Mouse (Mus musculus): ENCODE results near the gene Rsad1. TPM values are rescaled to one million over a fixed set of nuclear protein-coding genes. Genes with fewer than 3 reads are reported as not detected.

The Rsad1 gene
- 2.9 and 4.0 TPM in 2 replicates for polyA plus RNA-seq (2015; fragmentation: Nextera tagmentation; extraction: Ambion mirVana)

DNA sequence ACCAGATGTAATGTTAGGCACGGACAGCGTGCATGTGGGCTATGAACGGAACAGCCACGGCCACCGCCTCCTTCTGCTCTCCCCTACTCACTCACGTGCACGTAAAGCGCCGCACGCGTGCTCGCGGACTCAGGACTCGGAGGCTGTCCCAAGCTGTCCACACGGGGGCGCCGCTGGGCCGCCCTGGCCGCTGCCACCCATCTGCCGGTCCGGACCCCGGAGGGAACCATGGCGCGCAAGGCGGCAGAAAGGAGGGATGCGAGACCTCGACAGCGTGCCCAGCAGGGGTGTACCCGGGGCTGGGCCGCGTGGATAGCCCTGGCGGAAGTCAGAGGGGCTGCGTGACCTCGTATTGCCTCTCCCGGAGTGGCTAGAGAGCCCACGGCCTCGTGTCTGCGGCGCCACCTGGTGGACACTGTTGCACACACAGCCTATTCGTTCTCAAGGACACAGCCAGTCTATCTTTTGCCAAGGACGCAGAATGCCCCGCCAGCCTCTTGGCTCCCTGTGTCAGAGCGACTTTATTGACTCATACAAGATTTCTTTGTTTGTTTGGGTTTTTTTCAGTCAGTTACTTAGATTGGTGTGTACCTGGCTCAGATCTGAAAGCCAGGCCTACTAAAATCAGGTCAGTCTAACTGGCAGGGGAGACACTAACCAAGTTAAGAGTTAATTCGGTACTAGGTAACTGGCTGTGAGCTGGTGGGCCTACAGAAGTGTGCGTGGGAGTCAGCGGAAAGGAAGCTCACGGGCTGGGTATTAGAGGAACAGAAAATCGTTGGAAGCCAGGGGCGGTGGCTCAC lies at the start of gene Rsad1:
Gene Rsad1, minus strand, starts transcription at position 368 of the 803 bp plus-strand sequence.

DNA sequence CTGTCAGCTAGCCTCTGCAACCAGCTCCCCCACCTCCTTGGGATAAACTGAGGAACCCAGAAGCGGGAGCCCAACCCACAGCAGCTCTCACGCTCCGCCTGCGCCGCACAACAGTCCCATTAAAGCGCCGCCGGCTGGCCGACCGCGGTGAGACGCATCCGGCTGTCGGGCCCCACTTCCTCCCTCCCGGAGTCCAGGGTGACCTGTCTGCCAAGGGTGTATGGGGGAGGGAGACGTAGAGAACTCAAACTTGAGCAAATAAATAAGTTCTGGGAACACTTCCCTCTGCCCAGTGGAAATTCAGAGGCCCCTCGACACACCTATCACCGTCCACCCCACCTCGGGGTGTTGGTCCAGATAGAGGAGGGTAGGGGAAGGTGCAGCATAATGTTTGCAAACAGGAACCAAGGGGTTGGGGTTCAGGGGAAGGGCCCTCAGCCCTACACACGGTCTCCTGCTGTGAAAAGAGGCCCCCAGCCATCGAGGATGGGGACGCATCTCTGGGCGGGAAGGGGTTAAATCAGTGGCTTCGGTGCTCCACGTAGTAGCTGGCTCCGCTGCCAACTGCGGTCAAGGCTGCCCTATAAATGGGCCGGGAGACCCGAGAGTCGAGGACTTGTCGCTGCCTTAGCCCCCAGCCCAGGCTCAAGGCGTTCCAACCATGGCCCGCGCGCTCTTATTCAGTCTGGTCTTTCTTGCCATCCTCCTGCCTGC lies 15.5 kb upstream of the Rsad1 start, which contains the start of gene Chad:
Gene Chad, plus strand, starts transcription at position 611 of the 714 bp plus-strand sequence.

DNA sequence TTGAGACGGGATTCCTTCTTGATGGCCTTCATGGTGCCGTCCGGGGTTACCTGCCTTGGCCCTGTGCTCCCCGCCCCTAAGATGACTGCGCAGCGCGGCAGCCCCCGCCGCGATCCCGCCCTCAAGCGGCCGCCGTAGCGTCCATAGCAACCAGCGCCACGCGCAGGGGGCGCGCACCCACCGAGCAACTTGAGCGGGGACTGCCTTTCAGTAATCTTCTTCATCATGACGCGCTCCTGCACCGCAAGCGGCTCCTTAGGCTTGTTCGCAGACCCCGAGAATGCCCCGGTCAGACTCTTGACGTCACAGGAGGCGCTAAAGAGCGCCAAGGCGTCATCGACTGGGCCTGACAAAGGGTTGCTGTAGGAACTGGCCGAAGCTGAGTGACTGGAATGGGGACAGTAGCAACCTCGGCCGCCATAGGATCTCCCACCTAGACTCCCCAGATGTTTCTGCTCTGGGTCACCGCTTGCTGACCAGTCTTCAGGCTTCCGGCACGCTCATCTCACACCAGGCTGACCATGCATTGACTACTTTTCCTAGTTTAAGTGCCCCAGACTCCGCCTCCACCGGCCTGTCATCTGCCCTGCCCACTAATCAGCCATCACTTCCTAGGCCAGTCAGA lies 27.7 kb downstream of the Rsad1 start, which contains the start of gene Mycbpap:
Gene Mycbpap, minus strand, starts transcription at position 524 of the 625 bp plus-strand sequence.

GRCm38 (mm10) chr11:94499661-94500152 lies 49.3 kb downstream of the Rsad1 start, which contains the start of gene Epn3:
Gene Epn3 (minus strand): TSS chr11:94499974.

Other genes starting within 250 kb of the Rsad1 start
- 61.7 and 75.9 TPM in 2 replicates for gene Luc7l3, start 227.3 kb downstream of the Rsad1 start, polyA plus RNA-seq (2015; fragmentation: Nextera tagmentation; extraction: Ambion mirVana)
- gene Ankrd40, start 221.3 kb downstream of the Rsad1 start, polyA plus RNA-seq (2015; fragmentation: Nextera tagmentation; extraction: Ambion mirVana), result 27.6 and 35.5 TPM in 2 replicates
- gene Abcc3, start 156.3 kb downstream of the Rsad1 start, polyA plus RNA-seq (2015; fragmentation: Nextera tagmentation; extraction: Ambion mirVana), result 4.8 and 5.8 TPM in 2 replicates
- 1.8 and 1.9 TPM in 2 replicates for gene Cacna1g, start 75.1 kb downstream of the Rsad1 start, polyA plus RNA-seq (2015; fragmentation: Nextera tagmentation; extraction: Ambion mirVana)
- gene Spata20, start 63.1 kb downstream of the Rsad1 start, polyA plus RNA-seq (2015; fragmentation: Nextera tagmentation; extraction: Ambion mirVana), result 0.08 TPM in 1 of 2 replicates, not detected in the other
- gene Epn3, start 49.3 kb downstream of the Rsad1 start, polyA plus RNA-seq (2015; fragmentation: Nextera tagmentation; extraction: Ambion mirVana), result 6.0 and 12.5 TPM in 2 replicates
- 1.7 and 2.1 TPM in 2 replicates for gene Mycbpap, start 27.5 kb downstream of the Rsad1 start, polyA plus RNA-seq (2015; fragmentation: Nextera tagmentation; extraction: Ambion mirVana)
- gene Chad, start 15.8 kb upstream of the Rsad1 start, polyA plus RNA-seq (2015; fragmentation: Nextera tagmentation; extraction: Ambion mirVana), result 0.27 and 0.63 TPM in 2 replicates
- gene Acsf2, start 52.6 kb upstream of the Rsad1 start, polyA plus RNA-seq (2015; fragmentation: Nextera tagmentation; extraction: Ambion mirVana), result 5.8 and 14.8 TPM in 2 replicates
- gene Lrrc59, start 80.5 kb upstream of the Rsad1 start, polyA plus RNA-seq (2015; fragmentation: Nextera tagmentation; extraction: Ambion mirVana), result 56.7 and 86.4 TPM in 2 replicates
- 200 and 258 TPM in 2 replicates for gene Mrpl27, start 104.5 kb upstream of the Rsad1 start, polyA plus RNA-seq (2015; fragmentation: Nextera tagmentation; extraction: Ambion mirVana)
- gene Eme1, start 104.7 kb upstream of the Rsad1 start, polyA plus RNA-seq (2015; fragmentation: Nextera tagmentation; extraction: Ambion mirVana), result 3.0 and 3.4 TPM in 2 replicates
- gene Xylt2, start 128.3 kb upstream of the Rsad1 start, polyA plus RNA-seq (2015; fragmentation: Nextera tagmentation; extraction: Ambion mirVana), result 16.6 and 17.5 TPM in 2 replicates
- 0.30 and 1.1 TPM in 2 replicates for gene Gm11541, start 155.2 kb upstream of the Rsad1 start, polyA plus RNA-seq (2015; fragmentation: Nextera tagmentation; extraction: Ambion mirVana)
- gene Cdc34b, start 192.5 kb upstream of the Rsad1 start, polyA plus RNA-seq (2015; fragmentation: Nextera tagmentation; extraction: Ambion mirVana), result 0.11 TPM in 1 of 2 replicates, not detected in the other
- gene Tmem92, start 233.4 kb upstream of the Rsad1 start, polyA plus RNA-seq (2015; fragmentation: Nextera tagmentation; extraction: Ambion mirVana), result not detected in 2 replicates